Mouse (Mus musculus): Measurements from ENCODE around the gene Krtap10-4. TPM values are rescaled to one million over a fixed set of nuclear protein-coding genes. Genes with fewer than 3 reads are reported as not detected.

The Krtap10-4 gene
- polyA plus RNA-seq, 1 experiment from 2014 or later: not detected

DNA sequence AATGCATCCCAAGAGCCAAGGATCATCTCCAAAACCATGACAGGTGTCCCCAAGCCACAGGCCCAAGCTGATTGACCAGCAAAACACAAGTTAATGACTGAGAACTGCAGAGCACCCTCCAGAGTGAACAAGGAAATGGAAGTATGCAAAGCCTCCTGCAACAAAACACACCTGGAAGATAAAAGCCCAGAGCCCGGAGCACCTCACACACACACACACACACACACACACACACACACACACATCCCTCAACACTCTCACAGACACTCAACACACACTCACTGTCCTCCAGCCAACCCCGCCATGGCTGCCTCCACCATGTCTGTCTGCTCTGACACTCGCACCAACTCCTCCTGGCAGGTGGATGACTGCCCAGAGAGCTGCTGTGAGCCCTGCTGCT is 19.6 kb upstream of the Krtap10-4 start, which contains the start of gene Gm36176:
Gm36176 (plus strand) TSS at position 301 of the 400 bp plus-strand sequence.
- H3K27me3 ChIP-seq (ENCODE audit: control insufficient read depth, insufficient read depth, low read length): no peaks in the 10 kb centered on the region
- H3K4me3 ChIP-seq (ENCODE audit: low read depth, low read length): no peak within 1 kb of the TSS
- DNase-seq (ENCODE audit: low spot score) (no peak), ATAC-seq (ENCODE audit: insufficient read depth, low FRiP score, low TSS enrichment) (no peak)
- no peaks in the 10 kb centered on the region for H3K36me3 ChIP-seq (ENCODE audit: control insufficient read depth, insufficient read depth, low read length)
- no peak within 1 kb of the TSS for H3K27ac ChIP-seq (ENCODE audit: low read depth, low read length)
- no peaks in the 10 kb centered on the region for H3K4me1 ChIP-seq (ENCODE audit: control insufficient read depth, insufficient read depth, low read length)
- no peak within 1 kb of the TSS for H3K4me2 ChIP-seq (ENCODE audit: low read depth)
- 96% methylated on average over 3 of the region's 3 CpGs for WGBS
- no peaks in the 10 kb centered on the region for H3K9me3 ChIP-seq (ENCODE audit: control insufficient read depth, low read length)
- no peak within 1 kb of the TSS for H3K9ac ChIP-seq (ENCODE audit: low read length)

DNA sequence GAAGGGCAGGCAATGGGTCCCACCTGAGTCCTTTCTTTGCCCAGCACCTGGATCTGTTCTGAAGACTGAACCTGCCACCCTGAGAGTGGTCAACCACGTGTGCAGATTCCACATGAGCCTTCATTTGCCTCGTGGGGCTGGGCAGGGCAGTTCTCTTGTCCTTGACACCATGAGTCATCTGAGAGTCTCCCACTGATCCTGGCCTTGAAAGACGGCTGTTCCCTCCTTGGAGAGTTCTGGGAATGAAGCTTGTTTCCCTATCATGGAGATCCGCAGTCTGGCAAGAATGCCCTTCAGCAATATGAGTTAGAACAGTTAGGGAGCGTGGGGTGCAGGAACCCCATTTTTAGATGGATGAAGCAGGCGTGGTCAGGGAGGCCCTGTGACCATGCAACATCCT is 12.1 kb upstream of the Krtap10-4 start:
- ATAC-seq (ENCODE audit: insufficient read depth, low FRiP score, low TSS enrichment): no peak
- WGBS: 80% methylated on average over 6 of the region's 6 CpGs

DNA sequence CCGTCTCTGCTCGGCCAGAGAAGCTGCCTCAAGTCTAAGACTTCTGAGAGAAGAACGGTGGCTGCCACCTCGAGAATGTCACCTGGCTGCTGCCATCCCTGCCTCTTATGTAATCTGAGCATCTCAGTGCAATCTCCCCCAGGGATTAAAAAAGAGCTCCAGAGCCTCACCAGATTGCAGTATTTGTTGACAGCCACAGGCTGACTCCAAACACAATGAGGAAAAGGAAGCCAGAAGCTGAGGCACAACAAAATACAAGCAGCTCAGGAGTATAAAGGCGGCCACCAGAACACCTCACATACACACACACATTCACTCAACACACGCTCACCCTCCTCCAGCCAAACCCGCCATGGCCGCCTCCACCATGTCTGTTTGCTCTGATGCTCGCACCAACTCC is 8.8 kb upstream of the Krtap10-4 start, which contains the start of gene Krtap10-10:
Krtap10-10 (plus strand) TSS at position 301 of the 400 bp plus-strand sequence.
- H3K36me3 ChIP-seq (ENCODE audit: control insufficient read depth, insufficient read depth, low read length): no peaks in the 10 kb centered on the region
- no peaks in the 10 kb centered on the region for H3K27me3 ChIP-seq (ENCODE audit: control insufficient read depth, insufficient read depth, low read length)
- no peak within 1 kb of the TSS for H3K27ac ChIP-seq (ENCODE audit: low read depth, low read length)
- ATAC-seq (ENCODE audit: insufficient read depth, low FRiP score, low TSS enrichment): no peak
- no peaks in the 10 kb centered on the region for H3K4me1 ChIP-seq (ENCODE audit: control insufficient read depth, insufficient read depth, low read length)
- H3K4me3 ChIP-seq (ENCODE audit: low read depth, low read length): no peak within 1 kb of the TSS
- no peak within 1 kb of the TSS for H3K4me2 ChIP-seq (ENCODE audit: low read depth)
- no peak for DNase-seq (ENCODE audit: low spot score)
- no peaks in the 10 kb centered on the region for H3K9me3 ChIP-seq (ENCODE audit: control insufficient read depth, low read length)
- 76% methylated on average over 9 of the region's 9 CpGs for WGBS
- H3K9ac ChIP-seq (ENCODE audit: low read length): no peak within 1 kb of the TSS

More for the DNA sequence above, 12.1 kb upstream of the Krtap10-4 start:
- no peak overlapping the region for H3K4me3 ChIP-seq (ENCODE audit: low read depth, low read length)
- H3K9ac ChIP-seq (ENCODE audit: low read length): no peak overlapping the region
- DNase-seq (ENCODE audit: low spot score): no peak
- H3K36me3 ChIP-seq (ENCODE audit: control insufficient read depth, insufficient read depth, low read length): no peaks in the 10 kb centered on the region
- H3K4me1 ChIP-seq (ENCODE audit: control insufficient read depth, insufficient read depth, low read length): no peaks in the 10 kb centered on the region
- H3K4me2 ChIP-seq (ENCODE audit: low read depth): no peak overlapping the region
- H3K9me3 ChIP-seq (ENCODE audit: control insufficient read depth, low read length): no peaks in the 10 kb centered on the region
- no peaks in the 10 kb centered on the region for H3K27me3 ChIP-seq (ENCODE audit: control insufficient read depth, insufficient read depth, low read length)
- H3K27ac ChIP-seq (ENCODE audit: low read depth, low read length): no peak overlapping the region

DNA sequence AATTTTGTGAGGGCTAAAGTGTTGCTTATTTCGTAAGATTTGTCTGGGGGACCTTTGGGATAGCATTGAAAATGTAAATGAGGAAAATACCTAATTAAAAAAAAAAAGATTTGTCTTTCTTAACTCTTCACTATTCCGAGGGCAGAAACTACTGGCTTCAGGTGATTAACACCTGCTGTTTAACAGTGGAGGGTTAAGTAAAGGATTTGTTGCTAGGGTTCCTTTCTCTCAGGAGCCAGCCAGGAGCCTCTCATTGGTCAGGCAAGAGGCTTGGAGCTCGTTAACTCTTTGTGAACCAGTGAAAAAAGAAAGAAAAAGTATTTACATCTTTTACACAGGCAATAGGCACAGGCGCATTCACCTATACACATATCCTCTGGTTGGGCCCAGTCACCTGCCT is 7.7 kb downstream of the Krtap10-4 start:
- Histone ChIP-seq H3K9ac (ENCODE audit: low read length) (no peak overlapping the region), H3K4me1 (ENCODE audit: control insufficient read depth, insufficient read depth, low read length) (no peaks in the 10 kb centered on the region), H3K4me2 (ENCODE audit: low read depth) (no peak overlapping the region), H3K27ac (ENCODE audit: low read depth, low read length) (no peak overlapping the region), H3K9me3 (ENCODE audit: control insufficient read depth, low read length) (no peaks in the 10 kb centered on the region), H3K4me3 (ENCODE audit: low read depth, low read length) (no peak overlapping the region), H3K36me3 (ENCODE audit: control insufficient read depth, insufficient read depth, low read length) (no peaks in the 10 kb centered on the region), H3K27me3 (ENCODE audit: control insufficient read depth, insufficient read depth, low read length) (no peaks in the 10 kb centered on the region)
- DNase-seq (ENCODE audit: low spot score): no peak
- no peak for ATAC-seq (ENCODE audit: insufficient read depth, low FRiP score, low TSS enrichment)
- WGBS: 53% methylated on average over 4 of the region's 4 CpGs

DNA sequence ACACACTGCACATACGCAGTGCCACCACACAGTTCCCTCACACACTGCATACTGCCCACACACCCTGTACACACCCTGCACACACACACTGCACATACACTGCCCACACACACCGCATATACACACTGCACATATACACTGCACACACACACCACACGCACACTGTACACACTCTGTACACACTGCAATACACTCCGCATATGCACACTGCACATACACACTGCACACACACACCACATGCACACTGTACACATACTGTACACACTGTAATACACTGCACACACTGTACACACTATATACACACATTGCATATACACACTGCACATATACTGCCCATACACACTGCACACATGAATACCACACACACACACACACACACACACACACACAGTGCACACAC is 8.4 kb downstream of the Krtap10-4 start:
- Histone ChIP-seq H3K4me3 (ENCODE audit: low read depth, low read length) (no peak overlapping the region), H3K4me1 (ENCODE audit: control insufficient read depth, insufficient read depth, low read length) (no peaks in the 10 kb centered on the region), H3K4me2 (ENCODE audit: low read depth) (no peak overlapping the region), H3K9me3 (ENCODE audit: control insufficient read depth, low read length) (no peaks in the 10 kb centered on the region), H3K27ac (ENCODE audit: low read depth, low read length) (no peak overlapping the region), H3K9ac (ENCODE audit: low read length) (no peak overlapping the region), H3K36me3 (ENCODE audit: control insufficient read depth, insufficient read depth, low read length) (no peaks in the 10 kb centered on the region), H3K27me3 (ENCODE audit: control insufficient read depth, insufficient read depth, low read length) (no peaks in the 10 kb centered on the region)
- DNase-seq (ENCODE audit: low spot score) (no peak), ATAC-seq (ENCODE audit: insufficient read depth, low FRiP score, low TSS enrichment) (no peak)
- 95% methylated on average over 4 of the region's 4 CpGs for WGBS

DNA sequence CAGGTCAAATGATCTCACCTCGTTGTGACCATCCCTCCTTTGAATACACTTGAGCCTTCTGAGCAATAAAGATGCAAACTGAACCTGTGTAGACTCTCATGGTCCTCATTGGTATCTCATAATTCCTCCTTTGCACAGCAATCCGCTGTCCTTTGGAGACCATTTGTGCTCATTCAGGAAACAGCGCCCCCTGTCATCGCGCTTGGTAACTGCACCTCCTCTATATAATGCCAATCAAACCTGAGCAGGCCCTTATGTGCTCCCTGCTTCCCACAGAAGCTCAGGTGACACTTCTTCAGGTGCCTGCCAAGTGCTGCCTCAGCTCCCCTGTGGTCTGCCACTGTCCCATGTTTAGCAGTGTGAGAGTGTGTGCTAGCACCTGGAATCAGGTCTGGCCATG is 11.4 kb downstream of the Krtap10-4 start:
- Histone ChIP-seq H3K36me3 (ENCODE audit: control insufficient read depth, insufficient read depth, low read length) (no peaks in the 10 kb centered on the region), H3K4me3 (ENCODE audit: low read depth, low read length) (no peak overlapping the region), H3K4me2 (ENCODE audit: low read depth) (no peak overlapping the region), H3K27me3 (ENCODE audit: control insufficient read depth, insufficient read depth, low read length) (no peaks in the 10 kb centered on the region), H3K9ac (ENCODE audit: low read length) (no peak overlapping the region), H3K4me1 (ENCODE audit: control insufficient read depth, insufficient read depth, low read length) (no peaks in the 10 kb centered on the region), H3K27ac (ENCODE audit: low read depth, low read length) (no peak overlapping the region), H3K9me3 (ENCODE audit: control insufficient read depth, low read length) (no peaks in the 10 kb centered on the region)
- 28% methylated on average over 5 of the region's 5 CpGs for WGBS
- ATAC-seq (ENCODE audit: insufficient read depth, low FRiP score, low TSS enrichment): no peak
- peak; percentile 35 for DNase-seq (ENCODE audit: low spot score)

DNA sequence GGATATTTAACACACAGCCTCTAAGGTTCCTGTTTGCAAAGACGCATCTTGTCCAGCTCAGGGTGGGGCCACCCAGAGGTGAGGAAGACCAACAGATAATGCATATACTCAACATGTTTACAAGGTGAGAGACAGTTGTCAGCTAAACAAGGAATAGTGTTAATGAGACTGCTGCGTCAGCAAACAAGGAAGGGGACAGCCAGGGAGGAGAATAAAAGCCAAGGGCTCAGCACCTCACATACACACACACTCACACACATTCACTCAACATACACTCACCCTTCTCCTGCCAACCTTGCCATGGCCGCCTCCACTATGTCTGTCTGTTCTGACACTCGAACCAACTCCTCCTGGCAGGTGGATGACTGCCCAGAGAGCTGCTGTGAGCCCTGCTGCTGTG is 12.5 kb downstream of the Krtap10-4 start, which contains the start of gene Gm2696:
Gm2696 (plus strand) TSS at position 301 of the 400 bp plus-strand sequence.
- H3K4me3 ChIP-seq (ENCODE audit: low read depth, low read length): no peak within 1 kb of the TSS
- H3K4me2 ChIP-seq (ENCODE audit: low read depth): no peak within 1 kb of the TSS
- ATAC-seq (ENCODE audit: insufficient read depth, low FRiP score, low TSS enrichment) (no peak), DNase-seq (ENCODE audit: low spot score) (no peak)
- no peak within 1 kb of the TSS for H3K9ac ChIP-seq (ENCODE audit: low read length)
- WGBS: 59% methylated on average over 4 of the region's 4 CpGs
- H3K9me3 ChIP-seq (ENCODE audit: control insufficient read depth, low read length): no peaks in the 10 kb centered on the region
- H3K36me3 ChIP-seq (ENCODE audit: control insufficient read depth, insufficient read depth, low read length): no peaks in the 10 kb centered on the region
- H3K27ac ChIP-seq (ENCODE audit: low read depth, low read length): no peak within 1 kb of the TSS
- H3K27me3 ChIP-seq (ENCODE audit: control insufficient read depth, insufficient read depth, low read length): no peaks in the 10 kb centered on the region
- no peaks in the 10 kb centered on the region for H3K4me1 ChIP-seq (ENCODE audit: control insufficient read depth, insufficient read depth, low read length)

DNA sequence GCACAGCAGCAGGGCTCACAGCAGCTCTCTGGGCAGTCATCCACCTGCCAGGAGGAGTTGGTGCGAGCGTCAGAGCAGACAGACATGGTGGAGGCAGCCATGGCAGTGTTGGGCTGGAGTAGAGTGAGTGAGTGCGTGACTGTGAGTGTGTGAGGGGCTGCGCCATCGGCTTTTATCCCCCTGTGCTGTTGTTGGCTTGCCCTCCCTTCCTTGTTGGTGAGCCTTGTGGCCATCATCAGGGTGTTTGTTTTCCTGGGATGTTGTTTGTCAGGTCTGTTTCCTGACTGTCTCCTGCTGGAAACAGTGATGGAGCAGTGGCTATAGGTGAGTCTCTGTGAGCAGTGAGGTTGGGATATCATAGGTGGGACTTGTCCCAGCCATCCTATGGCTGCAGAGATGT is 15.2 kb downstream of the Krtap10-4 start, which contains the start of gene Gm9507:
Gm9507 (minus strand) TSS at position 101 of the 400 bp plus-strand sequence.
- no peak for ATAC-seq (ENCODE audit: insufficient read depth, low FRiP score, low TSS enrichment)
- no peaks in the 10 kb centered on the region for H3K9me3 ChIP-seq (ENCODE audit: control insufficient read depth, low read length)
- no peak within 1 kb of the TSS for H3K9ac ChIP-seq (ENCODE audit: low read length)
- DNase-seq (ENCODE audit: low spot score): no peak
- H3K4me1 ChIP-seq (ENCODE audit: control insufficient read depth, insufficient read depth, low read length): no peaks in the 10 kb centered on the region
- WGBS: 73% methylated on average over 5 of the region's 5 CpGs
- H3K4me2 ChIP-seq (ENCODE audit: low read depth): no peak within 1 kb of the TSS
- no peaks in the 10 kb centered on the region for H3K36me3 ChIP-seq (ENCODE audit: control insufficient read depth, insufficient read depth, low read length)
- no peaks in the 10 kb centered on the region for H3K27me3 ChIP-seq (ENCODE audit: control insufficient read depth, insufficient read depth, low read length)
- no peak within 1 kb of the TSS for H3K27ac ChIP-seq (ENCODE audit: low read depth, low read length)
- no peak within 1 kb of the TSS for H3K4me3 ChIP-seq (ENCODE audit: low read depth, low read length)

DNA sequence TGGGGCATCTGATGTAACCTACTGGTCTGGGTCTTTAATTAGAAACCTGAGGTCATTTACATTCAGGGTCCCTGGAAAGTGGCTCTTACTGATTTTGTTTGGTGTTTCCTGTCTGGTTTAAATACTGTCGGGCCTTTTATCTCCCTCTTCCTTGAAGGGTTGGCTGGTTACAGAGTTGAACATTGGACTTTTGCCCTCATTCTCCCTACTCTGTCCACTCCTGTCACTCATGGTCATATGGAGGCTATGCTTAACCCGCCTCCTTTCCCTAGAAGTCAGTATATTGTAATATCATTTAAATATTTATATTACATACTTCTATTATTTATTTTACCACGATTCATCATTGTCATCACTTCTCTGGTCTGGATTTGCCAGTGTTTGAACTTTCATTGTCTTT is 22.8 kb downstream of the Krtap10-4 start:
- no peak overlapping the region for H3K9ac ChIP-seq (ENCODE audit: low read length)
- H3K27me3 ChIP-seq (ENCODE audit: control insufficient read depth, insufficient read depth, low read length): no peaks in the 10 kb centered on the region
- H3K27ac ChIP-seq (ENCODE audit: low read depth, low read length): no peak overlapping the region
- H3K4me2 ChIP-seq (ENCODE audit: low read depth): no peak overlapping the region
- H3K4me3 ChIP-seq (ENCODE audit: low read depth, low read length): no peak overlapping the region
- no peak for DNase-seq (ENCODE audit: low spot score)
- no peaks in the 10 kb centered on the region for H3K36me3 ChIP-seq (ENCODE audit: control insufficient read depth, insufficient read depth, low read length)
- 89% methylated on average over 3 of the region's 3 CpGs for WGBS
- H3K4me1 ChIP-seq (ENCODE audit: control insufficient read depth, insufficient read depth, low read length): no peaks in the 10 kb centered on the region
- ATAC-seq (ENCODE audit: insufficient read depth, low FRiP score, low TSS enrichment): no peak
- H3K9me3 ChIP-seq (ENCODE audit: control insufficient read depth, low read length): no peaks in the 10 kb centered on the region
